Mouse (Mus musculus) intestine, embryonic 15.5 days (tissue): ENCODE data around the gene Cyp27b1. TPM values are rescaled to one million over a fixed set of nuclear protein-coding genes. Genes with fewer than 3 reads are reported as not detected.
A peak's percentile ranks its signal among the peaks of the same experiment; 100 is the strongest.

Source experiments
- ATAC-seq: fragments of 200-750 bp; cut with Nextera tagmentation; 2 replicates; pipeline ENCODE4 v1.8.0; 2017; ENCODE audit warnings: moderate TSS enrichment, moderate library complexity
- H3K27ac ChIP-seq: fragments of 300-500 bp; sonication (generic); 2 replicates; pipeline ENCODE4 v1.5.1; 2015; ENCODE audit warnings: mild to moderate bottlenecking, inconsistent platforms
- H3K27me3 ChIP-seq: fragments of 300-500 bp; sonication (generic); replicated peaks from 2 replicates; pipeline ENCODE4 v1.6.1; 2015; ENCODE audit warnings: inconsistent platforms
- H3K36me3 ChIP-seq: fragments of 300-500 bp; sonication (generic); 2 replicates; pipeline ENCODE4 v1.6.1; 2015; ENCODE audit warnings: inconsistent platforms
- H3K4me1 ChIP-seq: fragments of 300-500 bp; sonication (generic); replicated peaks from 2 replicates; pipeline ENCODE4 v1.6.1; 2015; ENCODE audit warnings: inconsistent platforms
- H3K4me2 ChIP-seq: fragments of 300-500 bp; sonication (generic); replicated peaks from 2 replicates; pipeline ENCODE4 v1.6.1; 2015; ENCODE audit warnings: mild to moderate bottlenecking, inconsistent platforms
- H3K4me3 ChIP-seq: fragments of 300-500 bp; sonication (generic); replicated peaks from 2 replicates; pipeline ENCODE4 v1.5.1; 2015; ENCODE audit warnings: inconsistent platforms
- H3K9ac ChIP-seq: fragments of 300-500 bp; sonication (generic); 2 replicates; pipeline ENCODE4 v1.6.1; 2015; ENCODE audit warnings: inconsistent platforms
- H3K9me3 ChIP-seq: fragments of 300-500 bp; sonication (generic); 2 replicates; pipeline ENCODE4 v1.6.1; 2016; ENCODE audit warnings: inconsistent platforms
- WGBS: fragments of 180-500 bp; shearing (Covaris S2); methylation state at CpG from one replicate; pipeline ENCODE4 v1.1.7; 2015; 5-methylcytosine and 5-hydroxymethylcytosine counted together
- polyA plus RNA-seq: library from polyadenylated mRNA; unstranded; fragments of >200 nt; fragmentation: Nextera tagmentation; extraction: Ambion mirVana; gene quantifications from 2 replicates; pipeline ENCODE4 v1.2.1, GENCODE M21; 2015

Gene Cyp27b1
- polyA plus RNA-seq, 1 experiment from 2014 or later = 0.05 TPM

DNA sequence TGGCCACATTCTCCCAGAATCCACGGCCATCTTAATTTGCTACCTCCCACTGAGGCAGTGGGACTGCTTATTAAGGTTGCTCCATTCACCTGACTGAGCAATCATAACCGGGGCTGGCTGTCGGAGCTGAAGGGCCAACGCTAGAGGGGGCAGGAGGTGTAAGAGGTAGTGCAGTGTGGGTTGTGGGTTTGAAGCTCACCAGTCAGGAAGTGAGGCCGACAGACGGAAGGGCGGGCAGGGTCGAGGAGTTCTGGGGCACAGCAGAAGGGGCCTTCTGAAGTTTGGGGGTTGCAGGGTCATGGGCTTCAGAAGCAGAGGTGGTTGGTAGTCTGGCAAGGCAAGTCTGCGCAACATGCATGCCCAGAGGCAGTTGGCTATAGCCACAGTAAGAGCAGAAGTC, 27.0 kb downstream of the Cyp27b1 start, which contains the start of gene Agap2:
Gene Agap2 (plus strand): TSS at position 205 of the 400 bp plus-strand sequence.
- Histone ChIP-seq H3K9ac (no peak within 1 kb of the TSS), H3K27me3 (peaks cover 43% of the 10 kb centered on the region), H3K36me3 (no peaks in the 10 kb centered on the region), H3K27ac (no peak within 1 kb of the TSS), H3K4me3 (no peak within 1 kb of the TSS), H3K9me3 (no peaks in the 10 kb centered on the region), H3K4me1 (peaks cover 16% of the 10 kb centered on the region), H3K4me2 (no peak within 1 kb of the TSS)
- ATAC-seq = no peak
- 55% methylated on average over 9 of the region's 9 CpGs for WGBS

GRCm38 (mm10) chr10:127075651-127076050, 27.6 kb downstream of the Cyp27b1 start:
- no peak overlapping the region for H3K27ac ChIP-seq
- ATAC-seq = no peak
- no peak overlapping the region for H3K4me3 ChIP-seq
- H3K9ac ChIP-seq = no peak overlapping the region
- peaks cover 22% of the 10 kb centered on the region for H3K4me1 ChIP-seq
- peaks cover 49% of the 10 kb centered on the region for H3K27me3 ChIP-seq
- H3K4me2 ChIP-seq = no peak overlapping the region
- no peaks in the 10 kb centered on the region for H3K9me3 ChIP-seq
- H3K36me3 ChIP-seq = no peaks in the 10 kb centered on the region
- WGBS = 60% methylated on average over 8 of the region's 8 CpGs

GRCm38 (mm10) chr10:127076082-127076481, 28.0 kb downstream of the Cyp27b1 start:
- Histone ChIP-seq H3K4me2 (no peak overlapping the region), H3K4me1 (peaks cover 25% of the 10 kb centered on the region), H3K27ac (no peak overlapping the region), H3K36me3 (no peaks in the 10 kb centered on the region), H3K27me3 (peaks cover 53% of the 10 kb centered on the region), H3K9me3 (no peaks in the 10 kb centered on the region), H3K4me3 (no peak overlapping the region), H3K9ac (no peak overlapping the region)
- WGBS = 27% methylated on average over 4 of the region's 4 CpGs
- no peak for ATAC-seq

- Histone ChIP-seq H3K4me3 (no peak overlapping the region), H3K4me2 (no peak overlapping the region), H3K36me3 (no peaks in the 10 kb centered on the region), H3K4me1 (peaks cover 34% of the 10 kb centered on the region), H3K9ac (no peak overlapping the region), H3K27ac (no peak overlapping the region), H3K27me3 (peaks cover 66% of the 10 kb centered on the region), H3K9me3 (no peaks in the 10 kb centered on the region)
- 8% methylated on average over 10 of the region's 10 CpGs for WGBS
- no peak for ATAC-seq
Measured at GRCm38 (mm10) chr10:127077515-127077914, 29.5 kb downstream of the Cyp27b1 start.

DNA sequence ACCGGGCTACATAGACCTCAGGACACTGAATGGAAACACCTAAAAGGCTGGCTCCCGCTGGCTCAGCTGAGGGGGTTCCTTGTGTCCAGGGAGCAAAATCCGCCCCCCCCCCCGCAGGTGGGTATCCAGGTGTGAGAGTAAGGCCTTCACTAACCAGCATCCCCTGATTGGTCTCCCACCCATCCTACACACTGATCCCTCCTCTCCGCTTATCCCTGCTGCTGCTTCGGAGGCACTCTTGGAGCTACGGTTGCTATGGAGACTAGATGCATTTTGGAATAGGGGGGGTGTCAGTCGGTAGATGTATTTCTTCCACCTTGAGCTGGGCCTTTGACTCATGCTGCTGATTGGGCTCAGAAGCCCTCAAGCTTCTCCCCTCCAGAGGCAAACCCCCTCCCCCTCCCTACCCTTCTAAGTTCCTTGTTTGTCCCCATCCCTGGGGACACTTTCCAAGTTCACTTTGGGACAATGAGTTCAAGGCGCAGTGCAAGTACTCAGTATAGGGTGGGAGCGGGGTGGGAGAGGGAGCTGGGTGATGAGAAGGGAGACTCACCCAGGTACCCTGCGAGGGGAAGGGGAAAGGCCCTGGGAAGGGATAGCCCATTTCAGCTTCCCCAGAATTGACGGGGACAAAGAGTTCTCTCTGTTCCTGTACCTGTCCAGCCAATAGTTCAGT, 30.1 kb downstream of the Cyp27b1 start:
- Histone ChIP-seq H3K27ac (no peak overlapping the region), H3K36me3 (no peaks in the 10 kb centered on the region), H3K4me2 (peak overlapping the region; percentile 92), H3K9ac (no peak overlapping the region), H3K9me3 (no peaks in the 10 kb centered on the region), H3K4me1 (peaks cover 34% of the 10 kb centered on the region), H3K27me3 (peaks cover 72% of the 10 kb centered on the region), H3K4me3 (peak overlapping the region; percentile 48)
- 3% methylated on average over 12 of the region's 12 CpGs for WGBS
- no peak for ATAC-seq

DNA sequence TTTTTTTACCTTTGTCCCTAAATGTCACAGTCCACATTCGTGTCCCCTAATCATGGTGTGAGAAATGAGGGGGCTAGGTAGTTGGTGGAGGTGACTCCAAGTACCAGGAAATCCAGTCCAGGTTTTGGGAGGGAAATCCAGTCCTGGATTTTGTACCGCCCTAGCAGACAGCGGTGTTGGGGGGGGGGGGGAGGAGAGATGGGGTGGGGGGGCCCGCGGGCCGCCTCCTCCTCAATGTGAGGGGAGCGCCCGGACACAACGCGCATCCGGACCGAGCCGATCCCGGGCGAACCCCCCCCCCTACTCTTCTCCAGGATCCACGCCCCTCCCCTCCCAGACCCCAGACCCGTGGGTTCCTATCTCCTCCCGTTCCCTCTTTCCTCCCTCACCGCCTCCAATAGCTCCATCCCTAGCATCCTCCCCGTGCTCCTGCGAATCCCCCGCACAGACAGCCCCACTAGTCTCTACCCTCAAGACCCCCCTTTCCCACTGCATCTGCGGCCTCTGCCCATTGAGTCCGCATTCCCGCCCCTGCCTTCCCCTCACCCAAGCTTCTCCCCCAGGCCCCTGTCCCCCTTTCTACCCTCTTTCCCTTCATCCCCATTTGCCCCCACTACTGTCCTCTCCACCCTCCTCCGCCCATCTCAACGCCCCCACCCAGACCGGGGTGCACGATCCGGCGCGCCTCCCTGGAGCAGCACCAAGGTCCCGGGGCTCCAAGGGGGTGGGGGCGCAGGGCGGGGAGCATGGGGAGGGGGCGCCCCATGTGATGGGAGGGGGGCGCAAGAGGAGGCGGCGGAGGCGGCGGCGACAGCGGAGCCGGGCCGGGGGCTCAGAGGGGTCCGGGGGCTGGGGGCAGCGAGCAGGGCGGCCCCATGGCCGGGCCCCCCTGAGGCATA, 30.9 kb downstream of the Cyp27b1 start:
- Histone ChIP-seq H3K9ac (peak overlapping the region; percentile 41), H3K4me3 (peak overlapping the region; percentile 48), H3K9me3 (no peaks in the 10 kb centered on the region), H3K27ac (no peak overlapping the region), H3K4me2 (peak overlapping the region; percentile 92), H3K4me1 (peaks cover 34% of the 10 kb centered on the region), H3K36me3 (no peaks in the 10 kb centered on the region), H3K27me3 (peaks cover 75% of the 10 kb centered on the region)
- peak; percentile 34; the same call in 1 of the 2 replicates for ATAC-seq
- 3% methylated on average over 39 of the region's 49 CpGs for WGBS

GRCm38 (mm10) chr10:127079665-127080391, 31.8 kb downstream of the Cyp27b1 start:
- peak; percentile 9; the same call in 1 of the 2 replicates for ATAC-seq
- peaks cover 34% of the 10 kb centered on the region for H3K4me1 ChIP-seq
- peak overlapping the region; percentile 92 for H3K4me2 ChIP-seq
- no peaks in the 10 kb centered on the region for H3K36me3 ChIP-seq
- H3K27me3 ChIP-seq = peaks cover 75% of the 10 kb centered on the region
- WGBS = 4% methylated on average over 70 of the region's 70 CpGs
- peak overlapping the region; percentile 48 for H3K4me3 ChIP-seq
- H3K27ac ChIP-seq = no peak overlapping the region
- H3K9ac ChIP-seq = peak overlapping the region; percentile 41
- H3K9me3 ChIP-seq = no peaks in the 10 kb centered on the region

- Histone ChIP-seq H3K4me1 (peaks cover 34% of the 10 kb centered on the region), H3K27me3 (peaks cover 69% of the 10 kb centered on the region), H3K9ac (peak overlapping the region; percentile 14; the same call in 1 of the 2 replicates), H3K9me3 (no peaks in the 10 kb centered on the region), H3K27ac (no peak overlapping the region), H3K4me2 (peak overlapping the region; percentile 92), H3K36me3 (no peaks in the 10 kb centered on the region), H3K4me3 (peak overlapping the region; percentile 23)
- no peak for ATAC-seq
- 5% methylated on average over 48 of the region's 48 CpGs for WGBS
Measured at GRCm38 (mm10) chr10:127080901-127081780, 33.1 kb downstream of the Cyp27b1 start.

- H3K4me1 ChIP-seq = peaks cover 34% of the 10 kb centered on the region
- H3K4me3 ChIP-seq = no peak overlapping the region
- peaks cover 65% of the 10 kb centered on the region for H3K27me3 ChIP-seq
- H3K36me3 ChIP-seq = no peaks in the 10 kb centered on the region
- no peak for ATAC-seq
- no peak overlapping the region for H3K9ac ChIP-seq
- WGBS = 28% methylated on average over 8 of the region's 8 CpGs
- H3K27ac ChIP-seq = no peak overlapping the region
- H3K9me3 ChIP-seq = no peaks in the 10 kb centered on the region
- peak overlapping the region; percentile 92 for H3K4me2 ChIP-seq
Measured at GRCm38 (mm10) chr10:127081996-127082620, 34.1 kb downstream of the Cyp27b1 start.

- Histone ChIP-seq H3K4me2 (no peak overlapping the region), H3K27me3 (peaks cover 61% of the 10 kb centered on the region), H3K36me3 (no peaks in the 10 kb centered on the region), H3K4me1 (peaks cover 34% of the 10 kb centered on the region), H3K4me3 (no peak overlapping the region), H3K9ac (no peak overlapping the region), H3K9me3 (no peaks in the 10 kb centered on the region), H3K27ac (no peak overlapping the region)
- 26% methylated on average over 8 of the region's 8 CpGs for WGBS
- no peak for ATAC-seq
Measured at GRCm38 (mm10) chr10:127083292-127083914, 35.4 kb downstream of the Cyp27b1 start.

- no peak for ATAC-seq
- 27% methylated on average over 5 of the region's 5 CpGs for WGBS
Measured at GRCm38 (mm10) chr10:127083915-127084306, 35.9 kb downstream of the Cyp27b1 start.

More at GRCm38 (mm10) chr10:127083915-127084306, 35.9 kb downstream of the Cyp27b1 start:
- H3K4me3 ChIP-seq = no peak overlapping the region
- H3K36me3 ChIP-seq = no peaks in the 10 kb centered on the region
- H3K9ac ChIP-seq = no peak overlapping the region
- H3K4me2 ChIP-seq = no peak overlapping the region
- H3K27me3 ChIP-seq = peaks cover 58% of the 10 kb centered on the region
- peaks cover 34% of the 10 kb centered on the region for H3K4me1 ChIP-seq
- H3K27ac ChIP-seq = no peak overlapping the region
- H3K9me3 ChIP-seq = no peaks in the 10 kb centered on the region
